Mouse (Mus musculus): ENCODE results near the gene Chrnb1. TPM values are rescaled to one million over a fixed set of nuclear protein-coding genes. Genes with fewer than 3 reads are reported as not detected.

The Chrnb1 gene
- polyA plus RNA-seq, 1 experiment from 2014 or later, result 1.2 TPM

GRCm38 (mm10) chr11:69775716-69776115 is 20.0 kb downstream of the Chrnb1 start:
- H3K4me3 ChIP-seq (ENCODE audit: low read depth, low read length), result no peak overlapping the region
- 64% methylated on average over 10 of the region's 10 CpGs for WGBS
- no peak overlapping the region for H3K9ac ChIP-seq (ENCODE audit: low read depth, low read length)
- no peaks in the 10 kb centered on the region for H3K4me1 ChIP-seq (replicated peaks; ENCODE audit: control insufficient read depth, insufficient read depth, low read length)
- H3K4me2 ChIP-seq (replicated peaks; ENCODE audit: low read depth, low read length), result no peak overlapping the region
- H3K36me3 ChIP-seq (ENCODE audit: control insufficient read depth, insufficient read depth, low read length), result no peaks in the 10 kb centered on the region
- no peak for DNase-seq (ENCODE audit: low spot score)
- no peaks in the 10 kb centered on the region for H3K9me3 ChIP-seq (ENCODE audit: control insufficient read depth, low read length)
- peaks cover 6% of the 10 kb centered on the region; the same call in 1 of the 2 replicates for H3K27me3 ChIP-seq (ENCODE audit: control insufficient read depth, insufficient read depth, low read length)
- no peak for ATAC-seq (ENCODE audit: low FRiP score)
- no peak overlapping the region for H3K27ac ChIP-seq (ENCODE audit: low read depth, low read length)

GRCm38 (mm10) chr11:69774961-69775360 is 20.8 kb downstream of the Chrnb1 start:
- Histone ChIP-seq H3K4me2 (replicated peaks; ENCODE audit: low read depth, low read length) (no peak overlapping the region), H3K4me3 (ENCODE audit: low read depth, low read length) (no peak overlapping the region), H3K27me3 (ENCODE audit: control insufficient read depth, insufficient read depth, low read length) (peaks cover 6% of the 10 kb centered on the region; the same call in 1 of the 2 replicates), H3K36me3 (ENCODE audit: control insufficient read depth, insufficient read depth, low read length) (no peaks in the 10 kb centered on the region), H3K9me3 (ENCODE audit: control insufficient read depth, low read length) (no peaks in the 10 kb centered on the region), H3K27ac (ENCODE audit: low read depth, low read length) (no peak overlapping the region), H3K4me1 (replicated peaks; ENCODE audit: control insufficient read depth, insufficient read depth, low read length) (no peaks in the 10 kb centered on the region), H3K9ac (ENCODE audit: low read depth, low read length) (no peak overlapping the region)
- WGBS, result 58% methylated on average over 5 of the region's 5 CpGs
- ATAC-seq (ENCODE audit: low FRiP score) (no peak), DNase-seq (ENCODE audit: low spot score) (no peak)

GRCm38 (mm10) chr11:69767625-69767909 is 28.2 kb downstream of the Chrnb1 start:
- Histone ChIP-seq H3K4me1 (replicated peaks; ENCODE audit: control insufficient read depth, insufficient read depth, low read length) (peaks cover 2% of the 10 kb centered on the region; the same call in 1 of the 2 replicates), H3K27me3 (ENCODE audit: control insufficient read depth, insufficient read depth, low read length) (no peaks in the 10 kb centered on the region), H3K27ac (ENCODE audit: low read depth, low read length) (no peak overlapping the region), H3K9me3 (ENCODE audit: control insufficient read depth, low read length) (no peaks in the 10 kb centered on the region), H3K4me2 (replicated peaks; ENCODE audit: low read depth, low read length) (no peak overlapping the region), H3K4me3 (ENCODE audit: low read depth, low read length) (no peak overlapping the region), H3K9ac (ENCODE audit: low read depth, low read length) (no peak overlapping the region), H3K36me3 (ENCODE audit: control insufficient read depth, insufficient read depth, low read length) (no peaks in the 10 kb centered on the region)
- WGBS, result 50% methylated on average over 4 of the region's 4 CpGs
- ATAC-seq (ENCODE audit: low FRiP score), result no peak
- no peak for DNase-seq (ENCODE audit: low spot score)

GRCm38 (mm10) chr11:69766872-69767624 is 28.7 kb downstream of the Chrnb1 start:
- ATAC-seq (ENCODE audit: low FRiP score) (no peak), DNase-seq (ENCODE audit: low spot score) (no peak)
- H3K27ac ChIP-seq (ENCODE audit: low read depth, low read length), result no peak overlapping the region
- peak overlapping the region; percentile 76 for H3K4me3 ChIP-seq (ENCODE audit: low read depth, low read length)
- H3K36me3 ChIP-seq (ENCODE audit: control insufficient read depth, insufficient read depth, low read length), result no peaks in the 10 kb centered on the region
- H3K27me3 ChIP-seq (ENCODE audit: control insufficient read depth, insufficient read depth, low read length), result no peaks in the 10 kb centered on the region
- peaks cover 2% of the 10 kb centered on the region; the same call in 1 of the 2 replicates for H3K4me1 ChIP-seq (replicated peaks; ENCODE audit: control insufficient read depth, insufficient read depth, low read length)
- no peaks in the 10 kb centered on the region for H3K9me3 ChIP-seq (ENCODE audit: control insufficient read depth, low read length)
- WGBS, result 69% methylated on average over 13 of the region's 13 CpGs
- H3K4me2 ChIP-seq (replicated peaks; ENCODE audit: low read depth, low read length), result peak overlapping the region; percentile 95
- no peak overlapping the region; the same call in 1 of the 2 replicates for H3K9ac ChIP-seq (ENCODE audit: low read depth, low read length)

- Histone ChIP-seq H3K9me3 (ENCODE audit: control insufficient read depth, low read length) (no peaks in the 10 kb centered on the region), H3K9ac (ENCODE audit: low read depth, low read length) (peak overlapping the region; percentile 89), H3K27ac (ENCODE audit: low read depth, low read length) (peak overlapping the region; percentile 68), H3K36me3 (ENCODE audit: control insufficient read depth, insufficient read depth, low read length) (no peaks in the 10 kb centered on the region), H3K4me1 (replicated peaks; ENCODE audit: control insufficient read depth, insufficient read depth, low read length) (peaks cover 2% of the 10 kb centered on the region; the same call in 1 of the 2 replicates), H3K4me2 (replicated peaks; ENCODE audit: low read depth, low read length) (peak overlapping the region; percentile 95), H3K4me3 (ENCODE audit: low read depth, low read length) (peak overlapping the region; percentile 76), H3K27me3 (ENCODE audit: control insufficient read depth, insufficient read depth, low read length) (no peaks in the 10 kb centered on the region)
- WGBS, result under 1% methylated on average over 29 of the region's 37 CpGs
- DNase-seq (ENCODE audit: low spot score) (peak; percentile 64), ATAC-seq (ENCODE audit: low FRiP score) (peak; percentile 75)
Observed at GRCm38 (mm10) chr11:69766126-69766609, 29.6 kb downstream of the Chrnb1 start.

GRCm38 (mm10) chr11:69765221-69766125 is 30.3 kb downstream of the Chrnb1 start, which contains the start of gene Zbtb4:
Gene Zbtb4, plus strand, starts transcription at chr11:69765912.
- peak within 1 kb of the TSS; percentile 95 for H3K4me2 ChIP-seq (replicated peaks; ENCODE audit: low read depth, low read length)
- H3K4me3 ChIP-seq (ENCODE audit: low read depth, low read length), result peak within 1 kb of the TSS; percentile 76
- peaks cover 2% of the 10 kb centered on the region; the same call in 1 of the 2 replicates for H3K4me1 ChIP-seq (replicated peaks; ENCODE audit: control insufficient read depth, insufficient read depth, low read length)
- ATAC-seq (ENCODE audit: low FRiP score) (peak; percentile 59; the same call in 1 of the 2 replicates), DNase-seq (ENCODE audit: low spot score) (peak; percentile 40)
- H3K9me3 ChIP-seq (ENCODE audit: control insufficient read depth, low read length), result no peaks in the 10 kb centered on the region
- H3K27me3 ChIP-seq (ENCODE audit: control insufficient read depth, insufficient read depth, low read length), result no peaks in the 10 kb centered on the region
- peak within 1 kb of the TSS; percentile 68 for H3K27ac ChIP-seq (ENCODE audit: low read depth, low read length)
- H3K9ac ChIP-seq (ENCODE audit: low read depth, low read length), result peak within 1 kb of the TSS; percentile 89
- no peaks in the 10 kb centered on the region for H3K36me3 ChIP-seq (ENCODE audit: control insufficient read depth, insufficient read depth, low read length)
- 23% methylated on average over 37 of the region's 55 CpGs for WGBS

- peaks cover 9% of the 10 kb centered on the region for H3K4me1 ChIP-seq (replicated peaks; ENCODE audit: control insufficient read depth, insufficient read depth, low read length)
- DNase-seq (ENCODE audit: low spot score) (no peak), ATAC-seq (ENCODE audit: low FRiP score) (no peak)
- H3K27ac ChIP-seq (ENCODE audit: low read depth, low read length), result no peak overlapping the region
- H3K36me3 ChIP-seq (ENCODE audit: control insufficient read depth, insufficient read depth, low read length), result no peaks in the 10 kb centered on the region
- 74% methylated on average over 7 of the region's 7 CpGs for WGBS
- no peaks in the 10 kb centered on the region for H3K9me3 ChIP-seq (ENCODE audit: control insufficient read depth, low read length)
- H3K9ac ChIP-seq (ENCODE audit: low read depth, low read length), result no peak overlapping the region
- no peak overlapping the region for H3K4me3 ChIP-seq (ENCODE audit: low read depth, low read length)
- H3K27me3 ChIP-seq (ENCODE audit: control insufficient read depth, insufficient read depth, low read length), result no peaks in the 10 kb centered on the region
- no peak overlapping the region for H3K4me2 ChIP-seq (replicated peaks; ENCODE audit: low read depth, low read length)
Observed at GRCm38 (mm10) chr11:69763551-69763950, 32.2 kb downstream of the Chrnb1 start.

- WGBS, result 70% methylated on average over 1 of the region's 1 CpGs
- H3K4me2 ChIP-seq (replicated peaks; ENCODE audit: low read depth, low read length), result no peak within 1 kb of the TSS
- no peaks in the 10 kb centered on the region for H3K36me3 ChIP-seq (ENCODE audit: control insufficient read depth, insufficient read depth, low read length)
- no peak within 1 kb of the TSS for H3K4me3 ChIP-seq (ENCODE audit: low read depth, low read length)
- H3K9ac ChIP-seq (ENCODE audit: low read depth, low read length), result 0 out of 2 replicates have a peak within 1 kb of the TSS, but pooled peaks have one; percentile 15
- ATAC-seq (ENCODE audit: low FRiP score) (no peak), DNase-seq (ENCODE audit: low spot score) (no peak)
- no peaks in the 10 kb centered on the region for H3K9me3 ChIP-seq (ENCODE audit: control insufficient read depth, low read length)
- H3K27ac ChIP-seq (ENCODE audit: low read depth, low read length), result no peak within 1 kb of the TSS
- H3K4me1 ChIP-seq (replicated peaks; ENCODE audit: control insufficient read depth, insufficient read depth, low read length), result peaks cover 9% of the 10 kb centered on the region
- H3K27me3 ChIP-seq (ENCODE audit: control insufficient read depth, insufficient read depth, low read length), result no peaks in the 10 kb centered on the region
Observed at GRCm38 (mm10) chr11:69761868-69762267, 33.9 kb downstream of the Chrnb1 start, which contains the start of gene Slc35g3. Gene Slc35g3, minus strand, starts transcription at chr11:69761968.

Measured in hindbrain, embryonic 11.5 days (tissue).